Mouse (Mus musculus) lung, embryonic 15.5 days (tissue): ENCODE data around the gene Ston1. TPM values are rescaled to one million over a fixed set of nuclear protein-coding genes. Genes with fewer than 3 reads are reported as not detected.
A peak's percentile ranks its signal among the peaks of the same experiment; 100 is the strongest.

Source experiments
- ATAC-seq: fragments of 200-750 bp; cut with Nextera tagmentation; 2 replicates; pipeline ENCODE4 v1.8.0; 2017; ENCODE audit warnings: moderate number of reproducible peaks, borderline replicate concordance; ENCODE audit not compliant: low FRiP score, low TSS enrichment; ENCODE audit errors: extremely low read depth
- H3K27ac ChIP-seq: fragments of 300-500 bp; sonication (generic); 2 replicates; pipeline ENCODE4 v1.5.1; 2015; ENCODE audit warnings: moderate library complexity, mild to moderate bottlenecking, inconsistent platforms
- H3K27me3 ChIP-seq: fragments of 300-500 bp; sonication (generic); 2 replicates; pipeline ENCODE4 v1.6.1; 2015; ENCODE audit warnings: inconsistent platforms
- H3K36me3 ChIP-seq: fragments of 300-500 bp; sonication (generic); 2 replicates; pipeline ENCODE4 v1.6.1; 2015; ENCODE audit warnings: inconsistent platforms
- H3K4me1 ChIP-seq: fragments of 300-500 bp; sonication (generic); 2 replicates; pipeline ENCODE4 v1.6.1; 2015; ENCODE audit warnings: inconsistent platforms
- H3K4me2 ChIP-seq: fragments of 300-500 bp; sonication (generic); 2 replicates; pipeline ENCODE4 v1.6.1; 2015; ENCODE audit warnings: inconsistent platforms, mild to moderate bottlenecking, moderate library complexity
- H3K4me3 ChIP-seq: fragments of 300-500 bp; sonication (generic); 2 replicates; pipeline ENCODE4 v1.5.1; 2015; ENCODE audit warnings: mild to moderate bottlenecking, inconsistent platforms
- H3K9ac ChIP-seq: fragments of 300-500 bp; sonication (generic); 2 replicates; pipeline ENCODE4 v1.6.1; 2015; ENCODE audit warnings: inconsistent platforms
- H3K9me3 ChIP-seq: fragments of 300-500 bp; sonication (generic); 2 replicates; pipeline ENCODE4 v1.6.1; 2016; ENCODE audit warnings: inconsistent platforms
- WGBS: fragments of 180-500 bp; shearing (Covaris S2); methylation state at CpG from one replicate; pipeline ENCODE4 v1.1.7; 2015; 5-methylcytosine and 5-hydroxymethylcytosine counted together
- polyA plus RNA-seq: library from polyadenylated mRNA; unstranded; fragments of >200 nt; fragmentation: Nextera tagmentation; extraction: Ambion mirVana; gene quantifications from 2 replicates; pipeline ENCODE4 v1.2.1, GENCODE M21; 2015

Ston1 gene
- polyA plus RNA-seq, 1 experiment from 2014 or later, result 8.4 TPM

DNA sequence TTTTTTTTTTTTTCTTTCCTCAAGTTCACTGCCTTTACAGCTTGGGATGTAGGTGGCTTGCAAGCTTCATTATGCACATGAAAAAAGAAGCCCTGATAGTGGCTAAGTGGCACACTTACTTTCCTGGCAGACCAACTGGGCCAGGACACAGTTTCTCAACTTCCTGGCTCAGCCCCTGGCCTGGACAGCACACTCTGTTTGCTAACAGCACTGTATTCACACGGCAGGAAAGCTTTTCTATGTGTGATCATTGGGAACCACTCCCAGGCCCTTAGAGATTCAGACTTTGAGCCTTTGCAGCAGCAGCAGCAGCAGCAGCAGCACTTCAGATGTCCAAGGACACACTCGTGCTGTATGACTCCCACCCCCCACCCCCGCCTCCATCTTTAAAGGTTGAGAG, 16.8 kb downstream of the Ston1 start:
- 27% methylated on average over 3 of the region's 3 CpGs for WGBS
- Histone ChIP-seq H3K9me3 (no peaks in the 10 kb centered on the region), H3K4me2 (no peak overlapping the region), H3K36me3 (no peaks in the 10 kb centered on the region), H3K27ac (peak overlapping the region; percentile 55; the same call in 1 of the 2 replicates), H3K9ac (no peak overlapping the region), H3K27me3 (no peaks in the 10 kb centered on the region), H3K4me1 (peaks cover 26% of the 10 kb centered on the region), H3K4me3 (no peak overlapping the region)
- ATAC-seq, result peak; percentile 78

DNA sequence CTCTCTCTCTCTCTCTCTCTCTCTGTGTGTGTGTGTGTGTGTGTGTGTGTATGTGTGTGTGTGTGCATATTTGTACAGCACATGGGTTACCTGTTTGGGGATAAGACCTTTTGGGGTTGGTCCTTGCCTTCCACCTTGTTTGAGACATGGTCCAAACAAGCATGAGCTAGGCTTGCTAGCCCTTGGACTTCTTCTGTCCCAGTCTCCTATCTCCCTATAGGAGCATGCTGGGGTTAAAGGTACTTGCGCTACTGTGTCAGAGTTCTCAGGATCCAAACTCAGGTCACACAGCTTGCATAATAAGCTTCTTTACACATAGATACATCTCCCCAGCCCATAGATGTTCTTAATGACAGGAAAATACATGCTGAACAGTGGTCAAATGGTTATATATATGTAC, 17.2 kb downstream of the Ston1 start:
- no peaks in the 10 kb centered on the region for H3K36me3 ChIP-seq
- H3K27ac ChIP-seq, result peak overlapping the region; percentile 55; the same call in 1 of the 2 replicates
- no peak overlapping the region for H3K4me3 ChIP-seq
- H3K9me3 ChIP-seq, result no peaks in the 10 kb centered on the region
- H3K4me1 ChIP-seq, result peaks cover 26% of the 10 kb centered on the region
- no peaks in the 10 kb centered on the region for H3K27me3 ChIP-seq
- no peak overlapping the region for H3K9ac ChIP-seq
- no peak overlapping the region for H3K4me2 ChIP-seq
- no peak for ATAC-seq
- 100% methylated on average over 1 of the region's 1 CpGs for WGBS

DNA sequence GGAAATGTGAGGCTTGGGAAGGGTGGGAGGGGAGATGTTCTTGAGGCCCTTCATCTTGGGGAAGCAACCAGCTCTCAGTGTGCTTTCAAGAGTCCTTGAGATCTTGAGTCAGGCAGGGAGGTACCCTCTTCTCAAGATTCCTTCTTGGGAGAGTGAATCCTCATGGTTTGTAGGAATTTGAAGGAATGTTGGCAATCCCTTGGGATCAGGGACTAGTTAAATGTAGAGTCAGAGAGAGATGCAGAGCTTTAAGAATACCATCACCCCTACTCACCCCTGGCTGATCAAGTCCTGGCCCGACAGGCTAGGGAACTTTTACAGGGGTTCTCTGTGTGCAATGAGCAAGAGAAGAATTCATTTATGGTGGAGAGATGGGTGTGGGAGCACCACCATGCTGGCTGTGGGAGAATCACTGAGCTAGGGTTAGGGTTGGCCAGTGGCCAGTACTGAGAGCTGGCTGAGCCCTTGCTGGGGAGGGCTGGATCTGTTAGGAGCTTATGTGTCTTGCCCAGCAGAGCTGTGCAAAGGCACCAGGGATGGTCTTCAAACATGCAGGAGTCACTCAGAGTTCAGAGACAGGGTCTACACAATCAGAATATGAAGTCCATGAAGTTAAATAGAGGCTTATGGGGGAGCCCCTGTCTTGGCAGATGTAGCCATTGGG, 18.1 kb downstream of the Ston1 start:
- Histone ChIP-seq H3K27ac (no peak overlapping the region), H3K4me3 (no peak overlapping the region), H3K9ac (no peak overlapping the region), H3K4me1 (peaks cover 26% of the 10 kb centered on the region), H3K27me3 (no peaks in the 10 kb centered on the region), H3K4me2 (no peak overlapping the region), H3K36me3 (no peaks in the 10 kb centered on the region), H3K9me3 (no peaks in the 10 kb centered on the region)
- WGBS, result 79% methylated on average over 1 of the region's 1 CpGs
- no peak; the same call in 1 of the 2 replicates for ATAC-seq

DNA sequence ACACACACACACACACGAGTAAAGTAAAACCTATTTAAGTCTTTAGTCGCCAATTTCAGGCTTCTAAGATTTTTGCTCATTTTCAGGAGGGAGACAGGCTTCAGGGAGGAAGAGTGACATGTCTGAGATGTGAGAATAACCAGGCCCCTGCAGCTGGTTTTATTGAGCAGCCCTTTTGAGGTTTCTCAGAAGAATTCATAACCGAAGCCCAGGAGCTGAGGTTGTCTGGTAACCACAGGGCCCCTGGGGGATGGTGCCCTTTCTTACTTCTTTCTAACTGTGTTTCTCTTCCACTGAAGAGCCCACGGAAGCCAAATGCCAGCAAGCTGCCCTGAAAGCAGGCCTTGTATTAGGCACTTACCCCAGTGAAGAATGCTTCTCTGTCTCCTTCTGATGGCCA, 23.5 kb downstream of the Ston1 start:
- no peak overlapping the region for H3K4me2 ChIP-seq
- H3K4me3 ChIP-seq, result no peak overlapping the region
- H3K36me3 ChIP-seq, result peaks cover 5% of the 10 kb centered on the region; the same call in 1 of the 2 replicates
- no peaks in the 10 kb centered on the region for H3K9me3 ChIP-seq
- no peak overlapping the region for H3K9ac ChIP-seq
- H3K27me3 ChIP-seq, result no peaks in the 10 kb centered on the region
- WGBS, result 78% methylated on average over 4 of the region's 4 CpGs
- H3K4me1 ChIP-seq, result peaks cover 13% of the 10 kb centered on the region
- ATAC-seq, result no peak
- no peak overlapping the region for H3K27ac ChIP-seq

DNA sequence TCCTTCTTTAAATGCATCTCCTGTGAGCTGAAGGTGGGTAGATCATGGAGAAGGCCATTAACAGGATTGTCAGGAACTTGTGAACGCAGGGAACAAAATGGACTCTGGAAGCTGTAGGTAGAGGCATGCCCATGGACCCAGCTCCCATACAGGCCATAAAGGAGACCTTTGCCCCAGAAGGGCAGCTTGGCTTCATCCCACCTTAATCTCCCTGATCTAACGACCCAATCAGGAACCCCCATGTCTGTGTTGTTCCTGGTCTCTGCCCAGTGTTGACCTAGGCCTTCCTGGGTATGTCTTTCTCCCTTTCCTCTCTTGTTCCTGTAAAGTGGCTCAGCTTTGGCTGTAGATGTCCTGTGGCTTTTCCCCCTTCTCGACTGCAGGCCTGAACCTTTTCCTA, 23.9 kb downstream of the Ston1 start:
- H3K27ac ChIP-seq, result no peak overlapping the region
- no peaks in the 10 kb centered on the region for H3K27me3 ChIP-seq
- no peaks in the 10 kb centered on the region for H3K9me3 ChIP-seq
- peaks cover 5% of the 10 kb centered on the region; the same call in 1 of the 2 replicates for H3K36me3 ChIP-seq
- H3K4me3 ChIP-seq, result no peak overlapping the region
- no peak overlapping the region for H3K9ac ChIP-seq
- H3K4me2 ChIP-seq, result no peak overlapping the region
- H3K4me1 ChIP-seq, result peaks cover 16% of the 10 kb centered on the region
- no peak for ATAC-seq
- WGBS, result 88% methylated on average over 3 of the region's 3 CpGs

DNA sequence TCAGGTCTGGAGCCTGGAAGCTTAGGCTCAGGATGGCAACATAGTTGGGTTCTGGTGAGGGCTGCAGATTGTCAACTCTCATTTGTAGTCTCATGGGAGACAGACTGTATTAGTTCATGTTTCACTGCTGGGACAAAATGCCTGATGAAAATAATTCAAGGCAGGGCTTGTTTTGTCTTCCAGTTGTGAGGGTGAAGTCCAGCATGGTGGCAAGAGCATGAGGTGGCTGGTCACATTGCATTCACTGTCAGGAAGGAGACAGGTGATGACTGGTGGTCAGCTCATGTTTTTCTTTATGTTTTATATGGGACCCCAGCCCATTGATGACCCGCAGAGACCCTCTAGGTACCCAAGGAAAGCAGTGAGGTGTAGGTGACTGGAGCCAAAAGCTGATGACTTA, 25.2 kb downstream of the Ston1 start:
- 92% methylated on average over 1 of the region's 1 CpGs for WGBS
- no peaks in the 10 kb centered on the region for H3K9me3 ChIP-seq

DNA sequence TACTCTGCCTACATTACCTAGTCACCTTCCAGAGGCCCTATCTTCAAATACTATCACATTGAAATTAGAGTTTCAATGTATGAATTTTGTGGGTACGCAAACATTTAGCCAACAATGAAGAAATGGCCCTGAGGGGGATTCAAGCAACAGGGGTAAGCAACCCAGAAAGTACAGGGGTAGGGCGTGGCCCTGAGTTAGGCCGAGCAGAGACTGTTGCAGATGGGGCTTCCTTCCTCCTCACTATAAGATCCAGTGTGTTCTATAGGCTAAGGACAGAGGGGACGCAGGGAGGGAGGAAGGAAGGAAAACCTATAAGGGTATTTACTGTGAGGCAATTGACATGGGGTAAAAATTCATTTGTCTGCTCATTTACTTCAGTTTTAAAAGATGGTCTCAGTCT, 26.9 kb downstream of the Ston1 start:
- no peak overlapping the region for H3K4me2 ChIP-seq
- ATAC-seq, result no peak
- H3K27me3 ChIP-seq, result no peaks in the 10 kb centered on the region
- no peak overlapping the region for H3K4me3 ChIP-seq
- H3K4me1 ChIP-seq, result peaks cover 45% of the 10 kb centered on the region
- H3K9me3 ChIP-seq, result no peaks in the 10 kb centered on the region
- no peak overlapping the region for H3K27ac ChIP-seq
- WGBS, result 77% methylated on average over 4 of the region's 4 CpGs
- H3K9ac ChIP-seq, result no peak overlapping the region
- H3K36me3 ChIP-seq, result peaks cover 5% of the 10 kb centered on the region; the same call in 1 of the 2 replicates

More for the DNA sequence above, 25.2 kb downstream of the Ston1 start:
- ATAC-seq, result no peak
- Histone ChIP-seq H3K4me1 (peaks cover 29% of the 10 kb centered on the region), H3K27ac (no peak overlapping the region), H3K4me2 (no peak overlapping the region), H3K4me3 (no peak overlapping the region), H3K9ac (no peak overlapping the region), H3K27me3 (no peaks in the 10 kb centered on the region), H3K36me3 (peaks cover 5% of the 10 kb centered on the region; the same call in 1 of the 2 replicates)

DNA sequence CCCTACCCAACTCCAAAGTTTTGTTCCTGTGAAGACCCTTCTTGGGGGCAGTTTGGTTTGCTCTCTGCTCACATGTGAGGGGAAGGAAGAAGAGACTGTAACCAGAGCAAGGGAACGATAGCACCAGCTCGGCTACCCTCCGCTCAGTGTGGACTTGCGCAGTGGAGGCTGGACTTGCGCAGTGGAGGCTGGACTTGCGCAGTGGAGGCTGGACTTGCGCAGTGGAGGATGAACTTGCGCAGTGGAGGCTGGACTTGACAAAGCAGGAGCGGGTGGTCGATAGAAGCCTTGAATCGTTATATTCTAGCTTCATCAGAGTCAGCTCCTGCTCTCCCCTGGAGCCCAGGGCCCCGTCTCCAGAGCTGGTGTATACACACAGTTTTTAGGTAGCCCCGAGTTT, 27.9 kb downstream of the Ston1 start:
- Histone ChIP-seq H3K36me3 (peaks cover 5% of the 10 kb centered on the region; the same call in 1 of the 2 replicates), H3K27ac (peak overlapping the region; percentile 98), H3K9ac (no peak overlapping the region), H3K4me3 (no peak overlapping the region), H3K9me3 (no peaks in the 10 kb centered on the region), H3K4me1 (peaks cover 55% of the 10 kb centered on the region), H3K27me3 (no peaks in the 10 kb centered on the region), H3K4me2 (no peak overlapping the region)
- 82% methylated on average over 13 of the region's 13 CpGs for WGBS
- ATAC-seq, result no peak

DNA sequence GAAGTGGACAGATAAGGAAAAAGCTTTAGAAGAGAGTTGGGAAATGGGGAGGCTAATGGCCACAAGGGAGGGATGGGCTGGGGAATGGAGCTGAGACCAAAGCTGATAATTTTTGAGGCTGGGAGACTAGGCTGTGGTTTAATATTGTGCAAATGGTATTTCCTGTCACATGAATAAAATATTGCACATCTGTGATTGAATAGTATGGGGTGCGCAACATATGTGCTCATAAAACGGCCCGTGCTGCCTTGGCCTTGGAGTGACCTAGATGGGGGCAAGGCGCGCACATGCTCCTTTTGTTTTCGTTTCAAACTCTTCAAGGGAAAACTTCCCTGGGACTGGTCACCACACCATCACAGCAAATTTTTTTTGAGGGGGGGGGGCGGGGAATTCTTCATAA, 28.4 kb downstream of the Ston1 start:
- H3K4me3 ChIP-seq, result peak overlapping the region; percentile 15; the same call in 1 of the 2 replicates
- H3K4me1 ChIP-seq, result peaks cover 61% of the 10 kb centered on the region
- no peaks in the 10 kb centered on the region for H3K27me3 ChIP-seq
- H3K4me2 ChIP-seq, result peak overlapping the region; percentile 40; the same call in 1 of the 2 replicates
- peaks cover 3% of the 10 kb centered on the region; the same call in 1 of the 2 replicates for H3K36me3 ChIP-seq
- peak overlapping the region; percentile 98 for H3K27ac ChIP-seq
- no peaks in the 10 kb centered on the region for H3K9me3 ChIP-seq
- WGBS, result 29% methylated on average over 7 of the region's 7 CpGs
- no peak overlapping the region for H3K9ac ChIP-seq
- peak; percentile 2; the same call in 1 of the 2 replicates for ATAC-seq

DNA sequence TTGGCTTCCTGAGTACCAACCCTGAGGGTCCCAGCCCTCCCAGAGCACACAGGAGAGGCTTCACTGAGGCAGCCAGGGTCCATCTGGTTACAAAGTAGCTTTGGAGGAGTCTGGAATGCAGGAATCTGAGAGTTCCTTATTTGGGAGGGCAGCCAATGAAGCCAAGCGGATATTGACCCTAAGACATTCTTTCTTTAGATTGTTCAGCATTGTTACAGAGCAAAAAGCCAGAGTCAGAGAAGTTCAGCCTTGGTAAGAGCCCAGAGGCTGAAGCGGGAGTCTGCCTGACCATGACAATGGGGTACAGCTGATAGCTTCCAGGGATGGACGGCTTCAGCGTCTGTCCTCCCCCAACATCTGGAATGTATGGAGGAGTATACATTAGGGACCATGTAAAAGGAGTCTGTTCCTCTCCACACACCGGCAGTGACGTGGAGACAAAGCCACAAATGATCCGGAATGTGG, 28.9 kb downstream of the Ston1 start:
- Histone ChIP-seq H3K27ac (peak overlapping the region; percentile 98), H3K36me3 (no peaks in the 10 kb centered on the region), H3K4me2 (peak overlapping the region; percentile 40), H3K9me3 (no peaks in the 10 kb centered on the region), H3K4me1 (peaks cover 65% of the 10 kb centered on the region), H3K27me3 (no peaks in the 10 kb centered on the region), H3K4me3 (peak overlapping the region; percentile 15), H3K9ac (no peak overlapping the region)
- WGBS, result 21% methylated on average over 7 of the region's 7 CpGs
- ATAC-seq, result peak; percentile 33; the same call in 1 of the 2 replicates

DNA sequence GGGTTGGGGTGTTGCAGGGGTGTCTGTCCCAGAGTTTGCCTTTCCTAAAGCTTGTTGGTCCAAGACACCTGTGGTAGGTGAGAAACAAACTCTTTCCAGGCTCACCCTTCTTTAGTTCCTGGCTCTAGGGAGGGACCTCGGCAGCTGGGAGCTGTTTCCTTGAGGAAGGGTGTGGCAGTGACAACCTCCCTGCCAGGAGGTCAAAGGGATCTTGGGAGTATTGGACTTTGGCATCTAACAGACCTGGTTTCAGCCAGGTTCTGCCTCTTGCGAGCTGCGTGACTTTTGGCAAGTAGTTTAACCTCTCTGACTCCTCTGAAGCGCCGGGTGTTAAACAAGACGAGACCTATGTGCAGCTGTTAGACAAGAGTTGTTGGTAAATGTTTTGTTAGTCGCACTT, 29.7 kb downstream of the Ston1 start:
- peak overlapping the region; percentile 40 for H3K4me2 ChIP-seq
- H3K27me3 ChIP-seq, result no peaks in the 10 kb centered on the region
- peaks cover 73% of the 10 kb centered on the region for H3K4me1 ChIP-seq
- ATAC-seq, result no peak
- H3K36me3 ChIP-seq, result no peaks in the 10 kb centered on the region
- 29% methylated on average over 7 of the region's 7 CpGs for WGBS
- H3K4me3 ChIP-seq, result peak overlapping the region; percentile 15
- H3K27ac ChIP-seq, result peak overlapping the region; percentile 98
- H3K9me3 ChIP-seq, result no peaks in the 10 kb centered on the region
- H3K9ac ChIP-seq, result no peak overlapping the region

DNA sequence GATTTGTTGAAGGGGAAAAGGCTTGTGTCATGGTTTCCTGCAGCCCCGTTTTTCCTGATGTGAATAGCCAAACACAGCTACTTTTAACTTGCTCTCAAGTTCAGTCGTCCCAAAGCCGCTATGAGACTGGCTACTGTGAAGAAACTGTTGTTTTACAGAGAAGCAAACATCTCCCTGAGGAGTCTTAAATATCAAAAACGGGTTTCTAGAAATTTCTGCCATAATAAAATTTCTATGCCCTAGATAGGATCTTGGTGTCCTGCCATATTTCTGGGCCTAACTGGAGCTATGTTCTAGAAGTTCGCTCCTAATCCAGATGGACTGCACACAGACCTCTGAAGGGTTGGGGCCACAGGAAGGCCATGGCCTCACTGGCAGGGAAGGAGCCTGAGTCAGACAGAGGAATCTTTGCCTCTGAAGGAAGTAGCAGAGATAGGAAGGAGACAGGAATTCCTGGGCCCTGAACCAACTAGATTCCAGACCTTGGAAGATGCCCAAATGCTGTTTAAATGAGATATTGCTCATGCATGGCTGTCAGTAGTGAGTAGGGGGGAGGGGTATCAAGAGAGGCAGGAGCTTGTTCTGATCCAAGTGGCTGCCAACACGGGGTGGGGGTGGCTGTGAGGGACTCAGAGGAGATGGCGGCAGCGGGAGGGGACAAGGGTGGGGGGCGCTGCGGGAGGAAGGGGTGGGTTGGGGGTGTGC, 31.3 kb downstream of the Ston1 start:
- Histone ChIP-seq H3K9ac (no peak overlapping the region), H3K9me3 (no peaks in the 10 kb centered on the region), H3K4me3 (no peak overlapping the region), H3K36me3 (0 out of 2 replicates have a peak, but pooled peaks cover 3% of the 10 kb centered on the region), H3K4me1 (peaks cover 80% of the 10 kb centered on the region), H3K27ac (peak overlapping the region; percentile 98), H3K4me2 (peak overlapping the region; percentile 34), H3K27me3 (no peaks in the 10 kb centered on the region)
- WGBS, result 12% methylated on average over 9 of the region's 10 CpGs
- peak; percentile 82 for ATAC-seq
